Mouse (Mus musculus): ENCODE measurements at regions not wholly inside any gene's neighbourhood (a gene's known extent, or its start where the extent isn't known, plus 50 kb on each side); places are given as distances from the start of the nearest gene placed in this dataset.
"Not testable (repeated sequence)": the region's sequence is repeated elsewhere in the genome, so short reads cannot be mapped to it uniquely, and the experiment has no call there.

DNA sequence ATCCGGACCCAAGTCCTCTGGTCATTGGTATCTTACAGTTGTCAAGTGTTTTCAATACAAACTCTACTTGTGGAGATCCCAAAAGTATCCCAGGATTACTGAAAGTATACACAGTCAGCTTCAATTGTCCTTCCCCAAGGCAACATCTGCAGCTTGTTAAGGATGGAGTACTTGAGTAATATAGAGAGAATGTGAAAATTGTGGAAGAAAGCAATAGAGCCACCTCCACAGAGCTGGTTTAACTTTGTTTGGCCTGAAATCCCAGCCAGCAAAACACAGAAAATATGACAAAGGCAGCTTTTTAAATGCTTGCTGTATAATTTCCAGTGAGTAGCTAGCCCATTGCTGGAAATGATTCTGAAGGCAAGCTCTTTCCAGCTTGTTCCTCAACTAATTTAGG is 217.0 kb upstream of the Tbl1xr1 start:
- DNase-seq (ENCODE audit: low spot score in 2 of 2) = no peak

DNA sequence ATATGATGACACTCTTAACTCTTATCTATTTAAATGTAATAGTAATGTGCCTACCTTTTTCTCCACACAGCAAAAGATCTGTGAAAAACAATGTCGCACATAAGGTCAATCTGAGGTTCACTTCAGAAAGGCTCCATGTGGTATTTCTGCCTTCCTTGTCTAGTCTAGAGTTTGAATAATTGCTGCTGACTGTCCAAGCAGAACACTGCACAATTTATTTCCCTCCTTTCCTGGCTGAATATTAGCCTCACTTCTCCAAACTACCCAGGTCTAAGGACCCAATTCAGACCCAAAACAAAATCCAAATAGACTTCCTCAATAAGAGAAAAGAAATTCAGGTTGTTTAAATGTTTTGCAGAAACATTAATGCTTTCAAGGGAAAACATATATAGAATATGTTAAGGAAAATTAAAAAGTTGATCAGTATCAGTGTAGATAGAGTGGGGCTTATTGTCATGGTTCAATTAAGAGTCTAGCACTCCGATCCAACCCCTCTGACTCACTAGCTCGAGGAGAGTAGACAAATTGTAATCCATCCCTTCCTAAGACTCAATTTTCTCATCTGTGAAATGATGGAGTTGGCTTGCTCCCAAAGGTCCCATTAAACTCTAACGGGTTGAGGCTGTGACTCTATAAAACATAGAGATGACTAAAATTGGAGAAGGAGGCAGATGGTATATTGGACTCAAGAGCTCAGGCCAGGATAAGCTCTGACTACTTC is 215.4 kb upstream of the Tbl1xr1 start:
- no peak for DNase-seq (ENCODE audit: low spot score in 2 of 2)

DNA sequence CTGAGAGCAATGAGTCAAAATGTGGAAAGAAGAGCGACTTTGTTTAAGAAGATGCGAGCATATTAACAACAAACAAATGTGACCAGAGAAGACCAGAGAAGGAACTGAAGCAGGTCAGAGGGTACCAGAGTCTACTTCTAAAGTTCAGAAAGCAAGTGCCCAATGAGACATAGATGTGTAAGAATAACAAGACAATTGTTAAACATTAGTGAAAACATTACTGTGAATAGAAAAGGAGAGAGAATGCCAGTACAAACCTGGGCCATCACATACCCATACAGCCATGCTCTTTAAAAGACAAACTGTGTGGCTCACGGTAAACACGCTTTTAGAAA is 214.8 kb upstream of the Tbl1xr1 start:
- no peak for DNase-seq (ENCODE audit: low spot score in 2 of 2)

DNA sequence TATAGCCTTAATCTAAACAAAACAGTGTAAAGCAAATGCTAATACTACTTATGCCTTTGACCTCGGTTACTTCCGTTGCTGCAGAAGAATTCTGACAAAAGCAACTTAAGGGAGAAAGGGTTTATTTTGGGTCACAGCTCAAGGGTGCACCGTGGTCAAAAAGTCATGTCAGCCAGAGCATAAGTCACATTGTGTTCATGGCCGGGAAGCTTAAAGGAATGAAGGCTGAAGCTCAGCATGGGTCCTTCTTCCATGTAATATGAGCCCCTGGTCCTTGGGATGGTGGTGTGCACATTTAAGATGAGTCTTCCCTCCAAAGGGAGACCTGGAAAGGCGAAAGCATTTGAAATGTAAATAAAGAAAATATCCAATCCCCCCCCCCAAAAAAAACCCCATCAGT is 212.1 kb upstream of the Tbl1xr1 start:
- DNase-seq (ENCODE audit: low spot score in 2 of 2) = no peak

DNA sequence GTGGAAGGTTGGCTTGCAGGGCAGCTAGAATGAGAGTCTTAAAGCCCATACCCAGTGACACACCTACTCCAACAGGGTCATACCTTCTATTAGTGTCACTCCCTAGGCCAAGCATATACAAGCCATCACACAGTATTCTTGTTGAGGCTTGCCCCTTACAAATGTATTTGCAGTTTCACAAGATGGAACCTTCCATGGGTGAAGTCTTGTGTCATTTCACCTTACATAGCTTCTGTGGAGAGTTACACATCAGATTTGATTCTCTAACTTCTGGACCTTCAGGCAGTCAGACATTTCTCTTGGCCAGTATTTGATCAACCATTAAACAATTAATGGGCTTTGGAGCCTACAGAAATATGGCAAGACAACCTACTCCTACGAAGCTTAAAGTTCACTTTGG is 210.6 kb upstream of the Tbl1xr1 start:
- no peak for DNase-seq (ENCODE audit: low spot score in 2 of 2)

DNA sequence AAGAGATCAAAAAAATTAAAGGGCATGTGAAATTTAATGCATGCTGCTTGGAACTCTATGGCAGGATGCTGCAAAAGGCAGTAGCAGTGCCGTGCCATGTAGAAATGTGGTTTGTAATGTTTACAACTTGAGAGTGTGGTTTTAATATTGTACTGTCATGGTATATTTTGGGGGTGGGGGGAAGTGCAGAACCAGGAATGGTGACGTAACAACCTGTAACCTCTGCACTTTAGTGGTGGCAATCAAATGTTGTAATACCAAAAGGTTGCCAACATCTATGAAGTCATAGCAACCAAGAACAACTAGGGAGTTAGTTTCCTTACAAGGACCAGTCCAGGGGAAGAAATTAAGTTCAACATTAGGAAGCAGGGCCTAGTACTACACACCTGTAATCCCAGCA is 198.1 kb upstream of the Tbl1xr1 start:
- DNase-seq (ENCODE audit: low spot score in 2 of 2) = no peak

DNA sequence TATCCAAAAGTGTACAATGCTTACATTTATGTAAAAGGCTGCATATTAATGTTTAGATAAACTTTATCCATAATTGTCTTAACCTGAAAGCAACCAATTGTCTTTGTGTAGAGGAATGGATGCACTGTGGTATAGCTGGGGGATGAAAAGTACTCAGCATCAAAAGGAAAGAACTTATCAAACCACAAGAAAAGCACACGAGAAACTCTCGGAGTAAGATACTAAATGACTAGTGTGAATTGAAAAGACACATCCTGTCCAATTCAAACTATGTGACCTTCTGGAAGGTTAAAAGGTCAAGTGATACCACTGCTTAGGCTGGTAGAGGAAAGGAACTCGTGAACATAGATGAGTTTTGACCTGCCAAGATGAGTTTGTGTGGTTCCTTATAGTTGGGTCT is 192.2 kb upstream of the Tbl1xr1 start:
- DNase-seq (ENCODE audit: low spot score in 2 of 2) = no peak

DNA sequence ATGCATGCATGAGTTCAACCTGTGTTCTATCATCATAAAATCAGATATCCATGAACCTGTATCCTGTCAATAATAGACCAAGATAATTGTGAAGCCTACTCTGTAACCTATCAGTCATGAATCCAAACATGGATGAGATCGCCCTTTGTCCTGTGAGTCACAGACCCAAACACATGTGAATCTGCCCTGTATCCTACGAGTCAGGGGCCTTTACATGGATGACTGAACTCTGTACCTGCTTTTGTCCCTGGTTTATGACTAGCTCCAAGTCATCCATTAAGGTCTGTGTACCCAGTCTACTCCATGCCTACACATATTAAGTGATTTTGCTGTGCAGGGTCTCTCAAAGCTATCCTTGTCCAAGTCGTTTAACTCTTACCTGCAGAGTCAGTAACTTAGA is 187.7 kb upstream of the Tbl1xr1 start:
- DNase-seq (ENCODE audit: low spot score in 2 of 2) = no peak

DNA sequence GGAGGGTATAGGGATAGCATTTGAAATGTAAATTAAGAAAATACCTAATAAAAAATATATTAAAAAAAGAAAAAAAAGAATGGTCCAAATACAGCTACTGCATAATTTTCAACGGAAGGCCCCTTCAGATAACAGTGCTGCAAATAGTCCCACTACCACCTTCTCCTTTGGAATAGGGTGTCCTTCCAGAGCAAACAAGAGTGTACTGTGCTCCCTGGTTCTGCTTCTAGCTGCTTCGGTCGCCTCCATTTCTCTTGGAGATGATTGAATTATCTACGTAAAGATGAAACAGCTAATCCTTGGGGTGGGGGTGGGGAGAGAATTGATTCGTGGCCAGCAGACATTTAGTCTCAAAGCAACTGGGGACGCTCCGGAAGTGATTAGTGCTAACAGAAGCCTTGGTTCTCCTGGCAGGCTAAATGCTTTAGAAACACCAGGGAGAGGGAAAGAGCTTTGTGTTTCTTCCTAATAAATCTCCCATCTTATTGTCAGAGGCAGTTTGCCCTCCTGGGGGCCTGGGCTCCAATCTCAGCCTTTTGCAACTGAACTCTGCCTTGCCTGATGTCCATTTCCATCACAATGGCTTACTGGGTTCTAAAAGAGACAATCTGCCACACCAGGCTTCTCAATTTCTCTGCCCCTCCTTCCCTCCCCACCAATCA is 184.5 kb upstream of the Tbl1xr1 start:
- DNase-seq (ENCODE audit: low spot score in 2 of 2) = no peak

DNA sequence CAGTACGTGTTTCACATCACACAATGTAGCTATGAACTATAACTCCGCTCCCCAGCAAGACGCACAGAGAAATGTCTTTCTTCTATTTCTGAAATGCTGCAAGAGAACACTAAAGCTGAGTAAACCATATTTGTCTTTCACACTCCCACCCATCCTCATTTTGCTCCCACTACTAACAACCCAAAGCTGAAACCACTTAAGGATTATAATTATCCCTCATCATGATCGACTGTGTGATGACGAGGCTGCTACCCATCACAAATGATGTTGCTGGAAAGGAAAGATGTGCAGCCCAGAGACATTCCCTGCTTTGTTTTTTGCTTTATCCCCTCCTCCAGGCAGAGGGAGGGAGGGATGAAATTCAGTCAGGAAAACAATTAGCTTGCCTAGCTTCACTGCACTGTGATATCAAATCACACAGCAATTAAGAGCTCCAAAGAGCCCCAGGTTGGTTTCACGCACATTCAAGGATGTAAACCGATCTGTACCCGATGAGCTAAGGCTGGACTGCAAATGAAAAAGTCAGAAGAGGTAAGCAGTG is 183.5 kb upstream of the Tbl1xr1 start:
- no peak for DNase-seq (ENCODE audit: low spot score in 2 of 2)

DNA sequence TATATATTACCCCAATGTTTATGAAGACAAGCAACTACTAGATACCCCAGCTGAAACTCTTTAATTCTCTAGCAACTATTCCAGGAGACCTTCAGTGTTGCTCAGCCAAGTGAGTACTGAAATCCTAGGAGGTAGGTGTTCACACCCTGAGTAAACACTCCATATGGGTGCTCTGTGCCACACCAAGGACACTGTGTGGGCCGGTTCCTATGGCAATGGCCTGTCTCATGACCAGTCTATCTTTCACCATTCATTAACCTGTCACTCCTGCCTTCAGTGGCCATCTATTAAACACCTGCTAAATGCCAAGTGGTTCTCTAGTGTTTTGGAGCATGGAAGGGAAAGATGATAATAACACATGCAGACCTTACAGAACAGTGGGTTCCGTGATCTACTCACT is 180.9 kb upstream of the Tbl1xr1 start:
- DNase-seq (ENCODE audit: low spot score in 2 of 2) = no peak

DNA sequence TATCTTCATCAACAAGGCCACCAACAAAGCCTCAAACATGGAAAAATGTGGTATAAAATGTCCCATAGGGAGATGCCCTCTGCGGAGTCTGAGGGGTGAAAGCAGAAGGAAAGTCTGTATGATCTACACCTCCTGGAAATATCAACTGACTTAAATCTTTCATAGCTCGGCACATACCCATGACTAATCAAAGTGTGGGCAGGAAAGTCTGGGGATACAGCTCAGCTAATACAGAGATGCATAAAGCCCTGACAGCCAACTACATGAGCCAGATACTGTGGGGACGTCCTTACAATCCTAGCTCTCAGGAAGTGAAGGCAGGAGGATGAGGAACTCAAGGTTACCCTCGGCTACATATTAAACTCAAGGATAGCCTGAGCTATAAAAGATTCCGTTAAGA is 178.2 kb upstream of the Tbl1xr1 start:
- DNase-seq (ENCODE audit: low spot score in 2 of 2) = no peak

DNA sequence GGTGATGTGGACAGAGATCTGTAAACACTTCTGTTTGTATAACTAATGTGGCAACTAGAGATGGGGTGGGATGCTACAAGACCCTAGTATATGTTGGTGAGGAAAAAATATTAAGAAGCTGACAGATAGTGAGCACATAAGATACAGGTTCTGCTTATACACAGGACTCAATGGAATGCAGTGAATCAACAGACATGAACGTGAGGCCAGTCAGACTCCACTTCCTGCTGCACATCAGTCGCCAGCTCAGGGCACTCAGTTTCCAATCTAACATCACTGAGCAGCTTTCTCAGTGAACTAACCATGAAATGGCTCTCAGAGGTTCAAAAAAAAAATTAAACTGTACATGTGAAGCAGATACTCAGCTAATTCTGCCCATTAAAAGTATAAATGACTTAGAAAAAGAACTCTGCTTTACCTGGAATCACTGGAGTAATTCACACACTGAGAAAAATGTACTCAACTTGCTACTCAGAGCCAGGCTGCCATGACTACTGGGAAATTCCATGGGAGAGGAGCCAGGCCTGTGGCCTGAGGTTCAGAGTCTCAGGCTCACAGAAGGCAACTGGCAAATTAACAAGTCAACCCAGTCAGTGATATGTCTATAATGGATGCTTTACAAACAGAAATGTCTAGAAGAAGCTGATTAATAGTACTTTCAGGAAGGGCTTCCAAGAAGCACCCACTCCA is 170.9 kb upstream of the Tbl1xr1 start:
- DNase-seq (ENCODE audit: low spot score in 2 of 2) = no peak

DNA sequence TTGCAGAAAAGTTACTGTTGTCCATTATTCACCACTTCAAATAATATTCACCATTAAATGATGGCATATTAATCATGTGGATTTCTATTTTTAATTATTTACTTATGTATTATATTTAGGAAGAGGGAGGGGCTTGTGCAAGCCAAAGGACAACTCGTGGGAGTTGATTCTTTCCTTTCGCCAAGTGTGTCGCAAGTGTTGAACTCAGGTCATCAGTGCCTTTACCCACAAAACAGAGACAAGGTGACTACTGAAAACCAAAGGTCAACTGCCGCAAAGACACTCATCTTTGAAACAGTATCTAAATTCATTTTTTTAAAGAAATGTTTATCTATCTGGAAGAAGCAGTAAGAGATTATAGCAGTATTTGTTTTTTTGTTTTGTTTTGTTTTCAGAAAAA is 167.6 kb upstream of the Tbl1xr1 start:
- no peak for DNase-seq (ENCODE audit: low spot score in 2 of 2)

DNA sequence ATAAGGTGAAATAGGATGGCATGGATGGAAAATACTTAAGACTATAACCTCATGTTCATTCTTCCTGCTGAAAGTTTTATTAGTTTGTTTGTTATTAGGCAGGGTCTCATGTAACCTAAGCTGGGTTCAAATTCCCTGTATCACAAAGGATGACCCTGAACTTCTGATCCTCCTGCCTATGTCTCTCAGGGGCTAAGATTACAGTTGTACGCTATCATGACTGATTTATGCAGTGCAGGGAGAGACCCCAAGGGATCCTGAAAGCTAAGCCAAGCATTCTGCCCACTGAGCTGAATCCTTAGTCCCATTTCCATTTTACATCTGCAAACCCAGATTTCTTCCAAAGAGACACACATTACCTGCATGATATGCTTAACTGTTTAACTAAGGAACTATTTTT is 166.4 kb upstream of the Tbl1xr1 start:
- DNase-seq (ENCODE audit: low spot score in 2 of 2) = no peak

DNA sequence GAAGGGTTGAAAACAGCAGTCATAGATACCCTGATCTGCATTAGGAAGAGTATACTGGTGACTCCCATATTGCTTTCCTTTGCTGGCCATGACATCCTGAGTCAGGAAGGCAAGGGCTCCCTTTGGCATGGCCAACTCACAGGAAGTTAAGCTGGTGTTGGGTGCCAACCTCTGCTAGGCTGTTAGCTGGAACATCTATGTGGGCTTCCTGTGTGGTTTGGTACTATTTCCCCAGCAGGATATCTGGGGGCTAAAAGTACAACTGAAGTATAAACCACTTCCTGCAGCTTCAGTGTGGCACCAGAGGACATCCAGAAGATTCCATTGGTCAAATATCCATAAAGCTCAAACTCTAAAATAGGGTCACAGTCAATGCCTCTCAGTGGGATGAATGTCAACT is 165.4 kb upstream of the Tbl1xr1 start:
- DNase-seq (ENCODE audit: low spot score in 2 of 2) = no peak

DNA sequence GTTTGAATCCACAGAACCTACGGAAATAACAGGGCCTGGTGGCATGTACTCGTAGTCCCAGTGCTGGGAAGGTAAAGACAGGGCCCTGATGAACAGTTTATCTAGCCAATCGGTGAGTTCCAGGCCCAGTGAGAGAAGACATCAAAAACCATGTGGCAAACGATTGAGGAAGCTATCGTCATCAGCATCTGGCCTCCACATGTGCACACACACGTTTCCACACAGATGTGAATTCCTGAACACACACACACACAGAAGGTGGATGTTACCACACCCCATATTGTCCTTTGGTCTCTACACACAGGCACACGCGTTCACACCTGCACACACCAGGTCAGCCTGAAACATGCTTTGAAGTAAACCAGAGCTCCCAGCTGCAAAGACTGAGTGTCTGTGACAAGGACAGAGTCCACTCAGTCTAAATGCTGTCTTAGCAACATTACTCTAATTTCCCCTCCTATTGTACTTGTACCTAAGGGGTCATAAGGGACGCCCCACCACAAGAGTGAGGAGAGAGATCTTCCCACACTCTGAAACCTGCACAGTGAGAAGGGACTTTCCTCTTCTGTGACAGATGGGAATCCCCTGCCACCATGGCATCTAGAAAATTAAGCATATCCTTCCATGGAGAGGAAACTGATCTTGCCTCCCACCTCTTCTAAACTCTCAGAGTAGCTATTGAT is 159.1 kb upstream of the Tbl1xr1 start:
- no peak for DNase-seq (ENCODE audit: low spot score in 2 of 2)

DNA sequence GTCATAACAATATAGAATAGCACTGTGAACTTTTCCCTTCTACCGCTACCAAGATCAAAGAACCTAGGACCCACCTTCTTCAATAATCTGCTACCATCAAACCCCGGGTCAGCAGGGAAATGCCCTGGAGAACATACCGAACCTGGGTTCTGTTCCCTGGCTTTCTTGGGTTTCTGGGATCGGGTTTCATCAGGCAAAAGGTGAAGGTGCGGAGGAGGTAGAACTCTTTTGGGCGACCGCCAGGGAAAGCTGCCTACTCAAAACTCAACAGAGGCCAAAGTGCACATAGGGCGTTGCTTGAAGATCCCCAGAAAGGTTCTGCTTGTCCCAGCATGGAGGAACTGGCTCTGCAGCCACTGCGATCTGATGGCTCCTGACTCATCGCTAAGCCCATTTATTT is 158.0 kb upstream of the Tbl1xr1 start:
- DNase-seq (ENCODE audit: low spot score in 2 of 2) = no peak

DNA sequence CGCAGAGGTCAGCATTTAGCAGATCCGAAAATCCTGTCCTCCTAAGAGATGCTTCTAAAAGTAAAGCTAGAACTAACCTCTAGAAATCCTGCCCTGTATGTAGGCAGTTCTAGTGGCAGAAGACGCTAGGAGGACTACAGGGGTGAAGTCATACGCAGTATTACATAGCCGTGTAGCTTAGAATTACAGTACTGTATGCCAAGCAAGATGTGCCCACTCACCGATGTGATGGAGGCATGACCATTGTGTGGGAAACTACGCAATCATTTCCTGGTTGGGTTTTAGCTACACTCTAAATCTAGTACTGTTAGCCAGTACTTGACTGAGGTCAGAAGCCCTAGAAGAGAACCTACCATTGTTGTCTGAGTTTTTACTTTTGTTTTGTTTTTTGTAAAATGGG is 156.5 kb upstream of the Tbl1xr1 start:
- no peak for DNase-seq (ENCODE audit: low spot score in 2 of 2)

DNA sequence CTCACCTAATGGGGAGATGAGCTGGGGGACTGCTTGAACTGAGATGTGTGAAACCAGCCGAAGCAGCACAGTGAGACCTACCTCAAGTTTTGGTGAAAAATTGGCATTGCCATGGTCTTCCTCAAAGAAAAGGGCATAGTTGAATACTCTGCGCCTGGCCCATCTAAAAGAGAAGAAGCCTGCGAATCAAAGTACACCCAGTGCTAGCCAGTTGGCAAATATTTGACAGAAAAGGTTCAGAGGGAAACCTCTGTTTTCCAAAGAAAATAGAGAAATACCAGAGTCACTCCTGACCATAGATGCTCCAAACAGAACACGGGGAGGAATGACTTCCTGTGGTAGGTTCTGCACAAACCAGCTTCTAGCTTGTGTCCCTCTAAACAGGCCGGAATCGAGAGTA is 144.5 kb upstream of the Tbl1xr1 start:
- DNase-seq (ENCODE audit: low spot score in 2 of 2) = no peak

DNA sequence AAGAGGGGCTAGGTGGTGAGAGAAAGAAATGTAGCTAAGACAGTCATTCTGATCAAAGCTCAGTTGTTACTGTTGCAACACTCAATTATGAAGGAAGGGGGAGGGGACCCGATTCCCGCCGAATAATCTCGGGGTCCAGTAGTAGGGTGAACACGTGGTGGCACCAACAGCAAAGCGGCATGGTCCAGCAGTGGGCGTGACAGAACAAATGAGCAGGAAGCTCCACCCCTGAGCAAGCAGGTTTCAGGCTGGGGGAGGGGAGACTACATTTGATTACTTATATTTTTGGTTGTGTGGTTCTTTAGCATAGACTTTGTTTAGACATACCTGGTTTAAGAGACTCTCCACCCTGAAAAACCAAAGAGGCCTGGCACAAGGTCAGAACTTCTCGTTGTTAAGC is 143.8 kb upstream of the Tbl1xr1 start:
- not testable (repeated sequence) for DNase-seq (ENCODE audit: low spot score in 2 of 2)

DNA sequence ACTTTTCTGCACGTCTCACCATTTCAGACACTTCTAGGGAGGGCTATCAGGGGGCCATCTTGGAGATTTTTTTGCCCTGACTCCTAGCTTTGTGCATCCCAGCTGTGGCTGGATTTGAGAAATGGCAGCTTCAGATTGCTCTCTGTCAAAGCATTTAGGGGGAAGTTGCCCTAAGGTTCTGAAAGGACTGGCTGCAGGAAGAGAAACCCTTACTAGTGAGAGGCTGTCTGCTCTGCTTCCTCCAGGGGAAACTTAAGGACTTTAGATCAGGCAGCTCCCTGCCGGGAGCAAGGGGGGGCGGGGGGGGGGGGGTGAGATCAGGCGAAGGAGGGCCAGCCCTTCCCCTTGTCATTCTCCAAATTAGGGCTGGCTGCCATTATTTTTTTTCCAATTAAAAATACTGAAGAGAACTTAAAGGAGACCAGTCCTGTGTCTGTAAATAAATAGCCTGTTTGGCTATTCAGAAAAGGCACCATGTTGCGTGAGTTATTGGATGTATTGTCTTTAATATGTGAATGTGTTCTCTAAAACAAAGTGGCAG is 141.7 kb upstream of the Tbl1xr1 start:
- no peak for DNase-seq (ENCODE audit: low spot score in 2 of 2)
